Mouse (Mus musculus) midbrain, embryonic 16.5 days (tissue): ENCODE data around the gene C8b. TPM values are rescaled to one million over a fixed set of nuclear protein-coding genes. Genes with fewer than 3 reads are reported as not detected.

Experiments used
- ATAC-seq: fragments of 200-750 bp; cut with Nextera tagmentation; 2 replicates; pipeline ENCODE4 v1.8.0; 2017; ENCODE audit warnings: moderate TSS enrichment
- H3K27ac ChIP-seq: fragments of 300-500 bp; sonication (generic); 2 replicates; pipeline ENCODE4 v1.5.1; 2014; ENCODE audit warnings: mild to moderate bottlenecking, low read length, mixed read lengths
- H3K27me3 ChIP-seq: fragments of 300-500 bp; sonication (generic); 2 replicates; pipeline ENCODE4 v1.6.1; 2014; ENCODE audit warnings: low read depth, low read length, mixed read lengths; ENCODE audit not compliant: control insufficient read depth, insufficient read depth
- H3K36me3 ChIP-seq: fragments of 300-500 bp; sonication (generic); 2 replicates; pipeline ENCODE4 v1.6.1; 2014; ENCODE audit warnings: mild to moderate bottlenecking, low read length, moderate library complexity, mixed read lengths; ENCODE audit not compliant: control insufficient read depth, insufficient read depth
- H3K4me1 ChIP-seq: fragments of 300-500 bp; sonication (generic); 2 replicates; pipeline ENCODE4 v1.6.1; 2014; ENCODE audit warnings: mild to moderate bottlenecking, low read length, mixed read lengths; ENCODE audit not compliant: control insufficient read depth, insufficient read depth
- H3K4me2 ChIP-seq: fragments of 300-500 bp; sonication (generic); 2 replicates; pipeline ENCODE4 v1.6.1; 2014; ENCODE audit warnings: mild to moderate bottlenecking, low read length, mixed read lengths
- H3K4me3 ChIP-seq: fragments of 300-500 bp; sonication (generic); 2 replicates; pipeline ENCODE4 v1.5.1; 2014; ENCODE audit warnings: low read depth, mild to moderate bottlenecking, low read length, moderate library complexity, mixed read lengths
- H3K9ac ChIP-seq: fragments of 300-500 bp; sonication (generic); 2 replicates; pipeline ENCODE4 v1.6.1; 2014; ENCODE audit warnings: low read depth, low read length, mixed read lengths
- H3K9me3 ChIP-seq: fragments of 300-500 bp; sonication (generic); replicated peaks from 2 replicates; pipeline ENCODE4 v1.6.1; 2014; ENCODE audit warnings: mild to moderate bottlenecking, low read length, mixed read lengths; ENCODE audit not compliant: control insufficient read depth, poor library complexity, severe bottlenecking
- WGBS: fragments of 180-500 bp; shearing (Covaris S2); extraction: QIAGEN DNeasy Blood & Tissue Kit; methylation state at CpG from one replicate; pipeline ENCODE4 v1.1.7; 2014; 5-methylcytosine and 5-hydroxymethylcytosine counted together
- polyA plus RNA-seq: library from polyadenylated mRNA; unstranded; fragments of >200 nt; fragmentation: Nextera tagmentation; extraction: Ambion mirVana; gene quantifications from 2 replicates; pipeline ENCODE4 v1.2.1, GENCODE M21; 2015

C8b gene
- not detected in 2 replicates for polyA plus RNA-seq

GRCm38 (mm10) chr4:104766065-104766464 lies at the start of gene C8b:
TSS of gene C8b (plus strand) at chr4:104766317.
- H3K9ac ChIP-seq = no peak within 1 kb of the TSS
- no peaks in the 10 kb centered on the region for H3K27me3 ChIP-seq
- H3K36me3 ChIP-seq = no peaks in the 10 kb centered on the region
- H3K9me3 ChIP-seq = no peaks in the 10 kb centered on the region
- no peak within 1 kb of the TSS for H3K4me3 ChIP-seq
- peaks cover 6% of the 10 kb centered on the region; the same call in 1 of the 2 replicates for H3K4me1 ChIP-seq
- ATAC-seq = no peak
- H3K4me2 ChIP-seq = no peak within 1 kb of the TSS
- no peak within 1 kb of the TSS for H3K27ac ChIP-seq
- WGBS = 91% methylated on average over 8 of the region's 8 CpGs

GRCm38 (mm10) chr4:104716506-104716905 lies 49.6 kb upstream of the C8b start:
- Histone ChIP-seq H3K27ac (no peak overlapping the region), H3K36me3 (no peaks in the 10 kb centered on the region), H3K4me2 (no peak overlapping the region), H3K4me1 (peaks cover 10% of the 10 kb centered on the region), H3K9me3 (no peaks in the 10 kb centered on the region), H3K4me3 (no peak overlapping the region), H3K9ac (no peak overlapping the region; the same call in 1 of the 2 replicates), H3K27me3 (no peaks in the 10 kb centered on the region)
- no peak for ATAC-seq
- WGBS = 55% methylated on average over 1 of the region's 1 CpGs

GRCm38 (mm10) chr4:104718973-104719795 lies 46.9 kb upstream of the C8b start:
- Histone ChIP-seq H3K9ac (no peak overlapping the region), H3K27me3 (no peaks in the 10 kb centered on the region), H3K36me3 (no peaks in the 10 kb centered on the region), H3K4me2 (no peak overlapping the region), H3K4me1 (peaks cover 17% of the 10 kb centered on the region), H3K4me3 (no peak overlapping the region), H3K27ac (no peak overlapping the region), H3K9me3 (no peaks in the 10 kb centered on the region)
- WGBS = 21% methylated on average over 13 of the region's 13 CpGs
- ATAC-seq = peak; percentile 63

GRCm38 (mm10) chr4:104723527-104724045 lies 42.5 kb upstream of the C8b start:
- no peak overlapping the region for H3K9ac ChIP-seq
- H3K4me1 ChIP-seq = peaks cover 16% of the 10 kb centered on the region
- no peak overlapping the region for H3K4me3 ChIP-seq
- H3K9me3 ChIP-seq = no peaks in the 10 kb centered on the region
- no peaks in the 10 kb centered on the region for H3K27me3 ChIP-seq
- H3K36me3 ChIP-seq = no peaks in the 10 kb centered on the region; the same call in 1 of the 2 replicates
- WGBS = 55% methylated on average over 6 of the region's 6 CpGs
- peak overlapping the region; percentile 5 for H3K27ac ChIP-seq
- no peak overlapping the region for H3K4me2 ChIP-seq
- ATAC-seq = no peak

GRCm38 (mm10) chr4:104724258-104724657 lies 41.9 kb upstream of the C8b start:
- H3K27me3 ChIP-seq = no peaks in the 10 kb centered on the region
- no peak overlapping the region for H3K4me2 ChIP-seq
- no peak overlapping the region for H3K4me3 ChIP-seq
- H3K9ac ChIP-seq = no peak overlapping the region
- H3K36me3 ChIP-seq = no peaks in the 10 kb centered on the region; the same call in 1 of the 2 replicates
- peaks cover 11% of the 10 kb centered on the region for H3K4me1 ChIP-seq
- H3K27ac ChIP-seq = no peak overlapping the region
- ATAC-seq = no peak
- WGBS = 32% methylated on average over 5 of the region's 5 CpGs
- H3K9me3 ChIP-seq = no peaks in the 10 kb centered on the region

- ATAC-seq = no peak
Observed at GRCm38 (mm10) chr4:104725673-104726072, 40.4 kb upstream of the C8b start.

GRCm38 (mm10) chr4:104729185-104729584 lies 36.9 kb upstream of the C8b start:
- no peak for ATAC-seq
- no peaks in the 10 kb centered on the region for H3K4me1 ChIP-seq
- H3K27ac ChIP-seq = no peak overlapping the region
- no peak overlapping the region for H3K4me3 ChIP-seq
- H3K36me3 ChIP-seq = no peaks in the 10 kb centered on the region; the same call in none of the 2 replicates
- 71% methylated on average over 8 of the region's 8 CpGs for WGBS
- H3K4me2 ChIP-seq = no peak overlapping the region
- no peak overlapping the region for H3K9ac ChIP-seq
- no peaks in the 10 kb centered on the region for H3K9me3 ChIP-seq
- H3K27me3 ChIP-seq = no peaks in the 10 kb centered on the region

More at GRCm38 (mm10) chr4:104725673-104726072, 40.4 kb upstream of the C8b start:
- 55% methylated on average over 3 of the region's 3 CpGs for WGBS
- Histone ChIP-seq H3K9ac (no peak overlapping the region), H3K27me3 (no peaks in the 10 kb centered on the region), H3K4me2 (no peak overlapping the region), H3K36me3 (no peaks in the 10 kb centered on the region; the same call in 1 of the 2 replicates), H3K9me3 (no peaks in the 10 kb centered on the region), H3K4me1 (peaks cover 7% of the 10 kb centered on the region), H3K27ac (no peak overlapping the region), H3K4me3 (no peak overlapping the region)

GRCm38 (mm10) chr4:104746500-104746899 lies 19.6 kb upstream of the C8b start:
- H3K27ac ChIP-seq = 0 out of 2 replicates have a peak overlapping the region, but pooled peaks have one; percentile 17
- H3K4me1 ChIP-seq = no peaks in the 10 kb centered on the region
- no peak overlapping the region for H3K4me2 ChIP-seq
- no peaks in the 10 kb centered on the region for H3K36me3 ChIP-seq
- H3K4me3 ChIP-seq = no peak overlapping the region
- WGBS = 73% methylated on average over 6 of the region's 6 CpGs
- no peak for ATAC-seq
- no peaks in the 10 kb centered on the region for H3K27me3 ChIP-seq
- no peaks in the 10 kb centered on the region for H3K9me3 ChIP-seq
- no peak overlapping the region for H3K9ac ChIP-seq

- H3K36me3 ChIP-seq = no peaks in the 10 kb centered on the region
- ATAC-seq = no peak
- no peaks in the 10 kb centered on the region for H3K9me3 ChIP-seq
- WGBS = 75% methylated on average over 3 of the region's 3 CpGs
- H3K27me3 ChIP-seq = no peaks in the 10 kb centered on the region
- no peak overlapping the region for H3K4me2 ChIP-seq
- H3K4me1 ChIP-seq = no peaks in the 10 kb centered on the region
- no peak overlapping the region for H3K27ac ChIP-seq
- no peak overlapping the region for H3K4me3 ChIP-seq
- no peak overlapping the region for H3K9ac ChIP-seq
Observed at GRCm38 (mm10) chr4:104754090-104754489, 12.0 kb upstream of the C8b start.
